Mouse (Mus musculus): ENCODE data around the gene Ftl1.

DNA sequence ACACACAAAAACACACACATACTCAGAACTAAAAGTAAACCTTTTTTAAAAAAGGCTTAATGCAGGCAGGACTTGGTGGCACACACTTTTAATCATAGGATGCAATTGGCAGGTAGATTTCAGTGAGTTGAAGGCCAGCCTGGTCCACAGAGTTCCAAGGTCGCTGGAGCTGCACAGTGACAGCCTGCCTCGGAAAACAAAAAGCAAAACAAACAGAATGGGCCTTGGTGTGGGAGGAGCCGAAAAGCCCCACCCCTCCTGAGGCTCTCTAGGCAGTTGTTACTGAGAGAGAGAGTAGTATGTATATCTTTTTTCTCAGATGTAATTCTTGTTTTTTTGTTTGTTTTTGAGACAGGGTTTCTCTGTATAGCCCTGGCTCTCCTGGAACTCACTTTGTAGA is 31.6 kb upstream of the Ftl1 start:
- TF ChIP-seq CTCF (IDR thresholded peaks at IDR 0.05) (no peak), EP300 (IDR thresholded peaks at IDR 0.05) (no peak)

Measured in lung, postnatal 0 days (tissue).